Mouse (Mus musculus) olfactory bulb, adult 2 months (tissue): ENCODE results near the gene Col4a3bp.

Experiments
- CTCF ChIP-seq: fragments of 200-500 bp; IDR thresholded peaks from 2 replicates; pipeline ENCODE4 v1.5.1; 2012; ENCODE audit warnings: low read depth, mild to moderate bottlenecking, low read length, moderate library complexity; ENCODE audit not compliant: insufficient read depth
- POLR2A ChIP-seq: fragments of 200-500 bp; IDR thresholded peaks from 2 replicates; pipeline ENCODE4 v1.6.1; 2012; ENCODE audit warnings: mild to moderate bottlenecking, low read depth, low read length, moderate library complexity; ENCODE audit not compliant: insufficient read depth

DNA sequence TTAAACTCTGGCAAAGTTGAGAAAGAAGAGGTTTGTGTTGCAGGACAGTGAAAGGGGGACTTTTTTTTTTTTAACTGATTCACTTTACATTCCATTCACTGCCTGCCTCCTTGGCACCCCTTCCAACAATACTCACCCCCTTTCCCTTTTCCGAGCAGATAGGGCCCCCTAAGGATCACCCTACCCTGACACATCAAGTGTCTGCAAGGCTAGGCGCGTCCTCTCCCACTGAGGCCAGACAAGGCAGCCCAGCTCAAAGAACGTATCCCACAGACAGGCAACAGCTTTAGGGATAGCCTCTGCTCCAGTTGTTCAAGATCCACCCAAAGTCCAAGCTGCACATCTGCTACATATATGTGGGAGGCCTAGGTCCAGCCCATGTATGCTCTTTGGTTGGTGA is 51.7 kb downstream of the Col4a3bp start:
- TF ChIP-seq CTCF = no peak
- no peak for TF ChIP-seq POLR2A
